In the genomic region with DNA sequence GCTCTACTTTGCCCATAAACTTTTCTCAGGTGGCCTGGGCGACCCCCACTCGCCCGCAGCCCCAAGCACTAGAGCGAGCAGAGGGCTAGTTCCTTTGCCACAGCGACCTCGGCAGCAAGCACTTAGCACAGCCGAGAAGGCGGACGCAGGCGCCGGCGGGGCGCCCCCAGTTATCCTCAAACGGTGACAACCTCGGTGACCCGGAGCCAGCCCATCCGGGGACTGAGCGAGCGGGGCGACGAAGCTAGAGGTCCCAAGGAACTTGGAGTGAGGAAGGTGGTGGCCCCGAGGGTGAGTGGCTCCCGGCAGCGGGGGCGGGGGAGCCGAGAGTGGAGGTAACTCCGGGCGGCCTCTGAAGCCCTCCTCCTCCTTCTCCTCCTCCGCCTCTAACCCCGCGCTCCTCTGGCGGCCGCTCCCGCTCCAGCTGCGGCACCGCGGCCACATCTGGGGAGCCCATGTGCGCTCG, we compare ENCODE assay signal across 8 mouse cellular contexts. TPM values are rescaled to one million over a fixed set of nuclear protein-coding genes. Genes with fewer than 3 reads are reported as not detected.
DNase-seq lines count a peak whose midpoint lies in the region; ATAC-seq lines count a peak whose summit lies in the region.

Gene Ism1 (plus strand): TSS at position 370 of the 466 bp plus-strand sequence.

- 0% methylated on average over 34 of the region's 39 CpGs for WGBS in embryonic facial prominence, embryonic 12.5 days

- H3K4me2 ChIP-seq in embryonic facial prominence, embryonic 12.5 days (replicated peaks), result peak within 1 kb of the TSS; percentile 100

- peaks cover 23% of the 10 kb centered on the region for H3K4me1 ChIP-seq in megakaryocyte, embryonic 14.5 days
- H3K4me1 ChIP-seq in embryonic facial prominence, embryonic 12.5 days, result peaks cover 10% of the 10 kb centered on the region

- peak; percentile 28 to 47 for DNase-seq in heart, adult 18-20 months
- DNase-seq in kidney, adult 11 months, result peak; percentile 17
- DNase-seq in liver, result peak; percentile 9
- peak; percentile 85 for DNase-seq in neural tube, embryonic 10.5 days (ENCODE audit: extremely low spot score, low spot score)
- peak; percentile 4 to 10 for DNase-seq in thymus, postnatal 36 days

- peak within 1 kb of the TSS; percentile 91 for H3K4me3 ChIP-seq in megakaryocyte, embryonic 14.5 days (replicated peaks)
- H3K4me3 ChIP-seq in embryonic facial prominence, embryonic 12.5 days, result peak within 1 kb of the TSS; percentile 88

- peak within 1 kb of the TSS; percentile 84 for H3K27ac ChIP-seq in embryonic facial prominence, embryonic 12.5 days

- peak within 1 kb of the TSS; percentile 83 for H3K9ac ChIP-seq in embryonic facial prominence, embryonic 12.5 days

- no peak for ATAC-seq in megakaryocyte, adult 5-6 weeks (ENCODE audit: poor library complexity, severe bottlenecking)
- ATAC-seq in embryonic facial prominence, embryonic 12.5 days (ENCODE audit: insufficient number of reproducible peaks, insufficient read depth, low FRiP score, low TSS enrichment), result peak; percentile 75

- H3K9me3 ChIP-seq in megakaryocyte, embryonic 14.5 days, result 0 out of 2 replicates have a peak, but pooled peaks cover 4% of the 10 kb centered on the region
- H3K9me3 ChIP-seq in embryonic facial prominence, embryonic 12.5 days, result no peaks in the 10 kb centered on the region

- no peaks in the 10 kb centered on the region for H3K36me3 ChIP-seq in megakaryocyte, embryonic 14.5 days (replicated peaks; ENCODE audit: low read length)
- H3K36me3 ChIP-seq in embryonic facial prominence, embryonic 12.5 days, result no peaks in the 10 kb centered on the region

- H3K27me3 ChIP-seq in megakaryocyte, embryonic 14.5 days (replicated peaks), result peaks cover 51% of the 10 kb centered on the region
- H3K27me3 ChIP-seq in embryonic facial prominence, embryonic 12.5 days, result peaks cover 6% of the 10 kb centered on the region; the same call in 1 of the 2 replicates

RNA-seq across cellular contexts. Expression of gene Ism1, which starts in this region (rescaled TPM):
- 0.16 TPM in 1 of 2 replicates, not detected in the other for polyA plus RNA-seq in megakaryocyte, embryonic 14.5 days (2012; ENCODE audit: insufficient read depth, low replicate concordance)
- not detected in 2 replicates for total RNA-seq in megakaryocyte, adult 5-6 weeks (2015)
- 0.18 TPM in 1 of 2 replicates, not detected in the other for total RNA-seq in megakaryocyte, adult 5-6 weeks (2017)
- polyA plus RNA-seq in embryonic facial prominence, embryonic 12.5 days (2016; fragmentation: Nextera tagmentation; extraction: Ambion mirVana), result 2.9 and 3.4 TPM in 2 replicates
- 1 to 10 TPM in 1 of 2 experiments, under 1 TPM in 1; 0.79 to 1.3 TPM for total RNA-seq in heart, adult 18-20 months (2021)

Comparison
In these comparisons a context has a peak if more than half of its experiments do, and no peak if none do; other contexts are left out.
1. DNase-seq: peak in every context shown above with its lines; median percentile 85 in neural tube, embryonic 10.5 days; 38 in heart, adult 18-20 months; 17 in kidney, adult 11 months; 9 in liver; 7 in thymus, postnatal 36 days.